Mouse (Mus musculus): ENCODE results near the gene Vmn2r57. TPM values are rescaled to one million over a fixed set of nuclear protein-coding genes. Genes with fewer than 3 reads are reported as not detected.
"Not testable (repeated sequence)": the region's sequence is repeated elsewhere in the genome, so short reads cannot be mapped to it uniquely, and the experiment has no call there.

Gene Vmn2r57
- 0.11 and 0.28 TPM in 2 replicates for polyA plus RNA-seq (2014; fragmentation: Nextera tagmentation; extraction: Ambion mirVana)

DNA sequence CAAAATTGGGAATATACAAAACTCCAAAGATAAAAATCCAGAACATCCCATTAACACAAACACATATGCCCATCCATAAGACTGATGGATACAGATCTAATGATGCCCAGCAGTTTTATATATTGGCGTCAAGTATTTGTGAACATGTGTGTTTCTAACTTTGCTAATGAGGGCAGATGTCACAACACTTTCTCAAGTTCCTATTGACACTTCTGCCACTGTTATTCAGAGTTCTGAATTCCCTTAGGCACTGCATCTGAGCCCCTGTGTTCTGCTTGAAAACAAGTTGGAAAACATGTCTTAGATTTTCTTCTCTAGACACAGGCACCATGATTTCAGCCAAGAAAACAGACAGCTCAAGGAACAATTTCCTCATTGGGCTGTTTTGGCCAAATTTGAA lies at the start of gene Vmn2r57:
Gene Vmn2r57, minus strand, starts transcription at position 101 of the 400 bp plus-strand sequence.
- not testable (repeated sequence) for H3K9ac ChIP-seq

DNA sequence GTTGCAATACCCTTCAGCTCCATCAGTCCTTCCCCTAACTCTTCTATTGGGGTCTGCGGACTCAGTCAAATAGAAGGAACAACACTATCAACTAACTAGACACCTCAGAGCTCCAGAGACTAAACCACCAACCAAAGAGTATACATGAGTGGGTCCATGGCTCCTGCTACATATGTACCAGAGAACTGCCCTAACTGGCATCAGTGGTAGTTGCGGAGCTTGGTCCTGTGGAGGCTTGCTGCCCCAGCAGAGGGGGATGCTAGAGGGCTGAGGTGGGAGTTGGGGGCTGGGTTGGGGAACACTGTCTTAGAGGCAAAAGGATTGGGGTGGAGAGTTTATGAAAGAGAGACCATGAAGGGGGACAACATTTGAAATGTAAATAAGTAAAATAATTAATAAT lies 49.4 kb upstream of the Vmn2r57 start:
- Histone ChIP-seq H3K36me3 (ENCODE audit: insufficient read depth) (peaks cover 2% of the 10 kb centered on the region; the same call in 1 of the 2 replicates), H3K9ac (no peak overlapping the region), H3K27me3 (ENCODE audit: insufficient read depth, low read length) (no peaks in the 10 kb centered on the region), H3K4me1 (ENCODE audit: insufficient read depth) (no peaks in the 10 kb centered on the region), H3K9me3 (ENCODE audit: low read depth, low read length) (0 out of 2 replicates have a peak, but pooled peaks cover 4% of the 10 kb centered on the region), H3K4me3 (ENCODE audit: low read depth, low read length) (no peak overlapping the region), H3K4me2 (no peak overlapping the region), H3K27ac (ENCODE audit: low read depth) (no peak overlapping the region)
- DNase-seq, result no peak
- whole genome bisulfite sequencing, result 97% methylated on average over 2 of the region's 2 CpGs
- no peak for TF ChIP-seq CTCF (IDR thresholded peaks at IDR 0.05; ENCODE audit: low read depth)
- no peak for ATAC-seq (ENCODE audit: insufficient read depth)

More for the DNA sequence above, at the start of gene Vmn2r57:
- H3K27ac ChIP-seq (ENCODE audit: low read depth); H3K4me1 ChIP-seq (ENCODE audit: insufficient read depth); H3K27me3 ChIP-seq (ENCODE audit: insufficient read depth, low read length); ATAC-seq (ENCODE audit: insufficient read depth); H3K4me2 ChIP-seq; H3K4me3 ChIP-seq (ENCODE audit: low read depth, low read length); H3K9me3 ChIP-seq (ENCODE audit: low read depth, low read length); H3K36me3 ChIP-seq (ENCODE audit: insufficient read depth); DNase-seq: not testable (repeated sequence)
- whole genome bisulfite sequencing, result 68% methylated on average over 1 of the region's 1 CpGs

DNA sequence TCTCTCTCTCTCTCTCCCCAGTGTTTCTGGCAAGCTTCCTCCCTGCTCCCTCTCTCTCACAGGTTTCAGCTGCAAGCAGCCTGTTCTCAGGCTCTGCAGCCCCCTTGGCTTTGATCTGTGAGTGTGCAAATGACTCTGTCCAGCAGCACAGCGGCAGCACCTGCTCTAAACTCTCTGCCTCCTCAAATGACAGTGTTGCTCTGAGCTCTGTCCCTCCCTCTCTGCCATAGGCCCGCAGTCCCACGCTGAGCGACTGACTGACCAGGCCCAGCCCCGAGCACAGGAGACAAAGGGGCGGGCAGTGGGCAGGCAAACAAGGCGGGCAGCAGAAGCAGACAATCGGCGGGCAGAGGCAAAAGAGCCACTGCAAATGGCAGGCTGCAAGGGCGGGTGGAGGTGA lies 3.4 kb upstream of the Vmn2r57 start:
- ATAC-seq (ENCODE audit: insufficient read depth), result no peak
- no peak overlapping the region for H3K4me2 ChIP-seq
- no peak for DNase-seq

GRCm38 (mm10) chr7:41394130-41394529 lies 54.4 kb downstream of the Vmn2r57 start:
- no peaks in the 10 kb centered on the region for H3K4me1 ChIP-seq (ENCODE audit: insufficient read depth)
- H3K27ac ChIP-seq (ENCODE audit: low read depth), result no peak overlapping the region
- ATAC-seq (ENCODE audit: insufficient read depth) (no peak), DNase-seq (no peak)
- no peaks in the 10 kb centered on the region for H3K36me3 ChIP-seq (ENCODE audit: insufficient read depth)
- no peak overlapping the region for H3K4me3 ChIP-seq (ENCODE audit: low read depth, low read length)
- H3K4me2 ChIP-seq, result no peak overlapping the region
- no peaks in the 10 kb centered on the region for H3K9me3 ChIP-seq (ENCODE audit: low read depth, low read length)
- no peak overlapping the region for H3K9ac ChIP-seq
- TF ChIP-seq CTCF (IDR thresholded peaks at IDR 0.05; ENCODE audit: low read depth), result no peak
- H3K27me3 ChIP-seq (ENCODE audit: insufficient read depth, low read length), result no peaks in the 10 kb centered on the region
- WGBS, result 64% methylated on average over 4 of the region's 4 CpGs

More for the DNA sequence above, 3.4 kb upstream of the Vmn2r57 start:
- H3K27me3 ChIP-seq (ENCODE audit: insufficient read depth, low read length), result no peaks in the 10 kb centered on the region
- no peak overlapping the region for H3K27ac ChIP-seq (ENCODE audit: low read depth)
- WGBS, result 10% methylated on average over 10 of the region's 10 CpGs
- no peaks in the 10 kb centered on the region for H3K9me3 ChIP-seq (ENCODE audit: low read depth, low read length)
- H3K4me3 ChIP-seq (ENCODE audit: low read depth, low read length), result no peak overlapping the region
- H3K4me1 ChIP-seq (ENCODE audit: insufficient read depth), result no peaks in the 10 kb centered on the region
- no peak for TF ChIP-seq CTCF (IDR thresholded peaks at IDR 0.05; ENCODE audit: low read depth)
- H3K9ac ChIP-seq, result no peak overlapping the region
- H3K36me3 ChIP-seq (ENCODE audit: insufficient read depth), result no peaks in the 10 kb centered on the region

GRCm38 (mm10) chr7:41393048-41393971 lies 55.2 kb downstream of the Vmn2r57 start, which contains the start of gene AI987944:
AI987944 (minus strand) TSS chr7:41393379.
- Histone ChIP-seq H3K27me3 (ENCODE audit: insufficient read depth, low read length) (no peaks in the 10 kb centered on the region), H3K4me3 (ENCODE audit: low read depth, low read length) (peak within 1 kb of the TSS; percentile 52), H3K9me3 (ENCODE audit: low read depth, low read length) (no peaks in the 10 kb centered on the region), H3K9ac (peak within 1 kb of the TSS; percentile 55), H3K27ac (ENCODE audit: low read depth) (peak within 1 kb of the TSS; percentile 77), H3K4me1 (ENCODE audit: insufficient read depth) (no peaks in the 10 kb centered on the region), H3K36me3 (ENCODE audit: insufficient read depth) (no peaks in the 10 kb centered on the region), H3K4me2 (peak within 1 kb of the TSS; percentile 63)
- under 1% methylated on average over 25 of the region's 25 CpGs for WGBS
- TF ChIP-seq CTCF (IDR thresholded peaks at IDR 0.05; ENCODE audit: low read depth), result 0 out of 2 replicates have a peak, but pooled peaks have one; percentile 20
- ATAC-seq (ENCODE audit: insufficient read depth) (peak; percentile 100), DNase-seq (peak; percentile 94)

Other genes starting within 250 kb of the Vmn2r57 start
- gene AI987944, start 55.3 kb downstream of the Vmn2r57 start, polyA plus RNA-seq (2014; fragmentation: Nextera tagmentation; extraction: Ambion mirVana), result 11.0 and 11.1 TPM in 2 replicates
- 0.08 TPM in 1 of 2 replicates, not detected in the other for gene Gm20449, start 50.7 kb upstream of the Vmn2r57 start, polyA plus RNA-seq (2014; fragmentation: Nextera tagmentation; extraction: Ambion mirVana)
- gene AW146154, start 51.2 kb upstream of the Vmn2r57 start, polyA plus RNA-seq (2014; fragmentation: Nextera tagmentation; extraction: Ambion mirVana), result 11.1 and 11.6 TPM in 2 replicates
- gene Gm6871, start 125.0 kb upstream of the Vmn2r57 start, polyA plus RNA-seq (2014; fragmentation: Nextera tagmentation; extraction: Ambion mirVana), result not detected in 2 replicates
- 14.7 and 15.5 TPM in 2 replicates for gene 2610021A01Rik, start 150.5 kb upstream of the Vmn2r57 start, polyA plus RNA-seq (2014; fragmentation: Nextera tagmentation; extraction: Ambion mirVana)
- gene Zfp788, start 184.5 kb upstream of the Vmn2r57 start, polyA plus RNA-seq (2014; fragmentation: Nextera tagmentation; extraction: Ambion mirVana), result 12.2 and 12.6 TPM in 2 replicates